Mouse (Mus musculus) heart, postnatal 0 days (tissue): ENCODE results near the gene Ccdc86.

Source experiments
- CTCF ChIP-seq: IDR thresholded peaks from 2 replicates; pipeline ENCODE4 v1.5.1; 2016; ENCODE audit warnings: antibody characterized with exemption, control low read depth, low read depth
- EP300 ChIP-seq: IDR thresholded peaks from 2 replicates; pipeline ENCODE4 v1.6.1; 2016; ENCODE audit warnings: antibody characterized with exemption, low read depth

- TF ChIP-seq CTCF, result no peak
- TF ChIP-seq EP300, result no peak
Measured at GRCm38 (mm10) chr19:10935029-10935428, 14.0 kb downstream of the Ccdc86 start.
